Mouse (Mus musculus) left cerebral cortex, adult 2 months (tissue): ENCODE results near the gene Slc26a8. TPM values are rescaled to one million over a fixed set of nuclear protein-coding genes. Genes with fewer than 3 reads are reported as not detected.
A peak's percentile ranks its signal among the peaks of the same experiment; 100 is the strongest.

Experiments
- DNase-seq, 2 experiments: peaks; one replicate each; pipeline ENCODE4 v3.0.0; 2021 to 2022; ENCODE audit warnings: low spot score in 2 of 2, mixed read lengths in 1 of 2; ENCODE audit errors: extremely low spot score in 1 of 2
- H3K27ac ChIP-seq: fragments of 200-600 bp; 2 replicates; pipeline ENCODE4 v1.8.1; 2022
- H3K4me3 ChIP-seq: fragments of 200-600 bp; 2 replicates; pipeline ENCODE4 v1.8.1; 2022
- CTCF ChIP-seq: fragments of 200-600 bp; IDR thresholded peaks from 2 replicates; pipeline ENCODE4 v1.8.1; 2022; ENCODE audit warnings: antibody characterized with exemption, mild to moderate bottlenecking, moderate library complexity
- intact Hi-C: fragments of 180-260 bp; cut with DNase I; formaldehyde crosslinking; loops from one replicate; pipeline ENCODE4 v1.15.1; 2025
- total RNA-seq, 2 experiments: library from RNA; stranded (reverse); gene quantifications; 2 replicates each; pipeline ENCODE4 v1.2.3; 2021

The Slc26a8 gene
- total RNA-seq, 2 experiments from 2014 or later: 7.4 to 7.7 TPM

DNA sequence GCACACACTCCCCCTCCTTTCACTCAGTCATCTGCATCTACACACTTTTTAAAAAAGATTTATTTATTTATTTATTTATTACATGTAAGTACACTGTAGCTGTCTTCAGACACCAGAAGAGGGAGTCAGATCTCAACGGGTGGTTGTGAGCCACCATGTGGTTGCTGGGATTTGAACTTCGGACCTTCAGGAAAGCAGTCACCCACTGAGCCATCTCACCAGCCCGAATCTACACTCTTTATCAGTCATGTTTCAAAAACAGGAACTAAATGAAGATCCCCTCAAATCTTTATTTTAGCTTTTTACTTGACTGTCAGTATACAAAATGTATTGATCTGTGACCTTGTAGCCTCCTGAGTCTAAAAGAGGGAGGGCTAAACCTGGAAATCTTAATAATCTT is 80.5 kb downstream of the Slc26a8 start:
- intact Hi-C loops: no loop called here
- no peak; the same call in 1 of the 2 replicates for TF ChIP-seq CTCF
- DNase-seq: no peak

GRCm38 (mm10) chr17:28601557-28602250 is 88.3 kb downstream of the Slc26a8 start:
- intact Hi-C loops: no loop called here
- H3K27ac ChIP-seq: no peak overlapping the region
- H3K4me3 ChIP-seq: no peak overlapping the region
- DNase-seq: no peak
- TF ChIP-seq CTCF: no peak

More for the DNA sequence above, 80.5 kb downstream of the Slc26a8 start:
- H3K4me3 ChIP-seq: no peak overlapping the region
- H3K27ac ChIP-seq: no peak overlapping the region

DNA sequence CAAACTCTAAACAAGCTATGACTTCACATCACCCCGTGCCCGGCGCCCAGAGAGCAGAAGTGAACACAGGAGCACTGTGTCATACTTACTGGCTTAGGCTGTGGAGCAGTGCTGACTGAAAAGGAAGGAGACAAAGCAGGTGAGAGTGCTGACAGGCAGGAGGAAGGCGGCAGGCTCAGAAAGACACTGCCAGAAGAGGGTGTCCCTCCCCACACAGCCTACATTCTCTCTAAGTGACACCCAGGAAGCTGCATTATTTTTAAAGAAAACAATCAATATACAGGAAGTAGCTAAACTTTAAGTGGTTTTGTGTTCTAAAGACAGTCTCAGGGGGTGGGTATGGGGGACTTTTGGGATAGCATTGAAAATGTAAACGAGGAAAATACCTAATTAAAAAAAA is 89.3 kb downstream of the Slc26a8 start:
- H3K27ac ChIP-seq: no peak overlapping the region
- no peak for TF ChIP-seq CTCF
- DNase-seq: no peak
- H3K4me3 ChIP-seq: no peak overlapping the region
- intact Hi-C loops: no loop called here

DNA sequence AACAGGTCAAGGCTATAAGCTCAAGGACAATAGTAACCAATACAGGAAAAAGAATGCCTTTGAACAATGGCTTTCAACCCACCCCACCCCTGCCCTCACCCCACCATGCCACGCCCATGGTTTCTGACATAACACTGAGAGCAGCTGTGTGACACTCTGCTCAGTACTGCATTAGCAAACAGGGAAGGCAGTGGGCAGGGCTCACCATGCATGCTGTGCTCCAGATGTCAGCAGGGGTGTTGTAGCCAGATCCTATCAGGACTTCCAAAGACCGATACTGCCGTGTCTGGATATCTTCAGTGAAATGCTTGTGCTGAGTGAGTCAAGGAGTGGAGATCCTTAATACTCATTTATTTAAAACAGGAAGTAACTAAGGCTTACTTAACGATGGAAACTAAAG is 96.1 kb downstream of the Slc26a8 start:
- H3K27ac ChIP-seq: no peak overlapping the region
- intact Hi-C loops: loop anchor here (1.0 kb wide), 1 partner anchor 54 kb away; no protein-coding TSS in a partner anchor
- no peak for TF ChIP-seq CTCF
- no peak for DNase-seq
- no peak overlapping the region for H3K4me3 ChIP-seq

DNA sequence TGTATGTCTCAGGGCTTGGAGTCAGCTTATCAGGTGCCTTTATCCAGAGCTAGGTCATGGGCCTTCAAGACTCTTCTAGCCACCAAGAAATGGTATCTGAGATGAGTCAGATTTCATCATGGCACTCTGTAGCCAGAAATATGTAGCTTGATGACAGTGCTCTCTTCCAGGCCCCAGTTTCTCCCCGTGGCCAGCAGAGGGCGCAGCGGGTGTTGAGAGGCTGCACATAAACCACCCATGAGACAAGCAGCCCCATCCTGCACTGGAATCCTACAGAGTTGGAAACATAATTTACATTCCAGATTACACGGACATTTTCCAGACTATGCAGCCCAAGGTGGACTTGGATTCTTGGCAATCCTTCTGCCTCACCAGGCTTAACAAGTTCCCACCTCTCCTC is 97.0 kb downstream of the Slc26a8 start:
- peak; percentile 95 for TF ChIP-seq CTCF
- DNase-seq: peak; percentile 74 to 84
- intact Hi-C loops: loop anchor here (1.0 kb wide), 1 partner anchor 55 kb away; no protein-coding TSS in a partner anchor
- Histone ChIP-seq H3K4me3 (no peak overlapping the region), H3K27ac (no peak overlapping the region)

- DNase-seq: no peak
- no peak for TF ChIP-seq CTCF
- Histone ChIP-seq H3K27ac (no peak overlapping the region), H3K4me3 (no peak overlapping the region)
- intact Hi-C loops: no loop called here
Measured at GRCm38 (mm10) chr17:28591476-28591875, 98.6 kb downstream of the Slc26a8 start.

GRCm38 (mm10) chr17:28590596-28590995 is 99.4 kb downstream of the Slc26a8 start:
- intact Hi-C loops: no loop called here
- no peak for DNase-seq
- Histone ChIP-seq H3K27ac (no peak overlapping the region), H3K4me3 (no peak overlapping the region)
- TF ChIP-seq CTCF: no peak

- TF ChIP-seq CTCF: no peak
- no peak for DNase-seq
- Histone ChIP-seq H3K27ac (no peak overlapping the region), H3K4me3 (no peak overlapping the region)
- intact Hi-C loops: no loop called here
Measured at GRCm38 (mm10) chr17:28588591-28588990, 101.4 kb downstream of the Slc26a8 start.

Other genes with a start within 250 kb of the Slc26a8 start
- 10 to 100 TPM; 51.5 to 54.4 TPM for gene Fkbp5, start 172.7 kb downstream of the Slc26a8 start, total RNA-seq
- gene Armc12, start 159.4 kb downstream of the Slc26a8 start, total RNA-seq: not detected
- gene Clpsl2, start 140.8 kb downstream of the Slc26a8 start, total RNA-seq: not detected
- gene Clps, start 129.5 kb downstream of the Slc26a8 start, total RNA-seq: not detected
- 1 to 10 TPM; 3.3 to 4.7 TPM for gene Lhfpl5, start 114.6 kb downstream of the Slc26a8 start, total RNA-seq
- gene Srpk1, start 67.5 kb downstream of the Slc26a8 start, total RNA-seq: 100 to 1,000 TPM; 106 to 108 TPM
- 10 to 100 TPM; 86.2 to 88.2 TPM for gene Mapk14, start 1.1 kb upstream of the Slc26a8 start, total RNA-seq
- gene AC170998.1, start 35.9 kb upstream of the Slc26a8 start, total RNA-seq: 1 to 10 TPM; 1.6 to 3.3 TPM
- 1 to 10 TPM; 1.6 to 1.7 TPM for gene Mapk13, start 79.1 kb upstream of the Slc26a8 start, total RNA-seq
- gene Brpf3, start 110.9 kb upstream of the Slc26a8 start, total RNA-seq: 10 to 100 TPM; 49.1 to 49.5 TPM
- gene Pnpla1, start 168.2 kb upstream of the Slc26a8 start, total RNA-seq: under 1 TPM; 0.61 to 0.66 TPM
- gene 4930539E08Rik, start 225.1 kb upstream of the Slc26a8 start, total RNA-seq: 10 to 100 TPM in 1 of 2 experiments, 1 to 10 TPM in 1; 9.4 to 11.2 TPM